Mouse (Mus musculus): Measurements from ENCODE around the gene Olfr313.

Olfr313 gene

GRCm38 (mm10) chr11:58847636-58848035 is 32.8 kb downstream of the Olfr313 start:
- in situ Hi-C loops (cut with MboI; ENCODE audit: unreplicated experiment in 2 of 2) = no loop called here

- in situ Hi-C loops (cut with MboI; ENCODE audit: unreplicated experiment in 2 of 2) = no loop called here
Observed at GRCm38 (mm10) chr11:58849731-58850130, 34.9 kb downstream of the Olfr313 start.

DNA sequence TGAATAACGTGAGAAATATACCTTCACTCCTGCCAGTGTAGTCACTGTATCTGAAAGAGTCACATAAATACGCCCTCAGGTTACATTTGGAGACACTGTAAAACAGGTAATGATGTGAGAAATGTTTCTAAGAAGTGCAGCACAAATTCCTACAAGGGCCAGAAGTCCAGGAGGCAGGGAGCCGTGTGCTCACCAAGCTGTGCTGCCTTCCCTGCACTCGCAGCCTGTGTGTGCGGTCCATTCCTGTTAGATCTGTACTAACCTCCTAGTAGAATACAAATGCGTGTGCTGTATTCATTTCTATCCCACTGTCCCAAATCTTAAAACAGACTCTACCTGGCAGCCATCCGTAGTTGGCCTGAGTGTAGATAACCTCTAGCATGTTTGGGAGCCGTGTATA is 45.9 kb downstream of the Olfr313 start:
- in situ Hi-C loops (cut with MboI; ENCODE audit: unreplicated experiment in 2 of 2) = loop anchor here in 1 of 2 experiments (5.0 kb wide), 1 partner anchor 37 kb away; no protein-coding TSS in a partner anchor

DNA sequence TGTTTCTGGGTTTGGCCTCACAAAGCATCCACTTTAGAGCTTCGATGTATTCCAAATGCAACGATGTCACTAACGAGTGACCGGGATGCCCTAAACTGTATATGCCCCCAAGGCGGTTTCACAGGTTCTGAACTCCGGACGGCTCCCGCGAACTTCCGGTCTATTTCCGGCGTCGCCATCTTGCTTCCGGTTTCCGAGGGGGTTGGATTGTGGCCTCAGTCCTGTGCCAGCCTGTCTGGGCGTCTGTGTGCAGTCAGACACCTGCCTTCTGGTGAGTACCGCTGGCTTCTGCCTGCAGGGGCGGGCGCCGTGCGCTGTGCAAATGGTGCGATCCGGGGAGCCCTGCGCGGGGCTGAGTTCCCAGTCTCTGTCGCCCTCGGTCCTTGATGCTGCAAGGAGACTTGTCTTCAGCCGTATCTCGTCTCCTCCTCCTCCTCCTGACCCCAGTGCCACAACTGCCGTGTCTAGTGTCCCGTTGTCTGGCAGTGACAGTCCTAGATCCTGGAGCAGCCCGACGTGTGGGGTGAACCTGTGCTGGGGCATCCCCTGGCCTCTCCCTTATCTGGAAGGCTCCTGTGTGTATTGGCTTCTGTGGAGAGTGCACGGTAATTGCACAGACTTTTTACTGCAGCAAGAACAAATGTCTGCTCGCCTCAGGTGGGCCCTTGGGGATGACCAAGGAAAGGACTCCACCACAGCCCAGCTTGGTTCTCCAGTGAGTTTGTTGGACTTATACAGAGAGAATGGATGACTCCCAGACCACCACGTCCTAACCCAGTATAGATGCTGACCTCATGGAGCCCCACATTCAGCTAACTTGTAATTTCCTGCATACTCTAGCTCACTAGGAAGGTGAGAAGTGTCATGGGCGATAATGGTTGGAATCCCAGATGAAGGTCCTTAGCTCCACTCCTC is 52.5 kb downstream of the Olfr313 start, which contains the start of gene 2810021J22Rik:
Gene 2810021J22Rik (plus strand): TSS at position 178 of the 915 bp plus-strand sequence.
- in situ Hi-C loops (cut with MboI; ENCODE audit: unreplicated experiment in 2 of 2) = no loop called here

GRCm38 (mm10) chr11:58867954-58868330 is 53.1 kb downstream of the Olfr313 start:
- in situ Hi-C loops (cut with MboI; ENCODE audit: unreplicated experiment in 2 of 2) = no loop called here
